Mouse (Mus musculus) kidney, embryonic 15.5 days (tissue): Measurements from ENCODE around the gene Trim47. TPM values are rescaled to one million over a fixed set of nuclear protein-coding genes. Genes with fewer than 3 reads are reported as not detected.

Source experiments
- polyA plus RNA-seq: library from polyadenylated mRNA; unstranded; fragments of >200 nt; fragmentation: Nextera tagmentation; extraction: Ambion mirVana; gene quantifications from 2 replicates; pipeline ENCODE4 v1.2.1, GENCODE M21; 2015

Trim47 gene
- polyA plus RNA-seq, 1 experiment from 2014 or later = 24.6 TPM

Other genes with a start within 250 kb of the Trim47 start
- gene Smim5, start 227.2 kb downstream of the Trim47 start, polyA plus RNA-seq = 3.9 and 4.1 TPM in 2 replicates
- 9.1 and 9.9 TPM in 2 replicates for gene Smim6, start 215.2 kb downstream of the Trim47 start, polyA plus RNA-seq
- 41.6 and 44.5 TPM in 2 replicates for gene Sap30bp, start 193.9 kb downstream of the Trim47 start, polyA plus RNA-seq
- 21.3 and 24.3 TPM in 2 replicates for gene Recql5, start 193.7 kb downstream of the Trim47 start, polyA plus RNA-seq
- 2.1 and 2.7 TPM in 2 replicates for gene Itgb4, start 152.5 kb downstream of the Trim47 start, polyA plus RNA-seq
- gene Galk1, start 114.5 kb downstream of the Trim47 start, polyA plus RNA-seq = 194 and 208 TPM in 2 replicates
- gene H3f3b, start 99.2 kb downstream of the Trim47 start, polyA plus RNA-seq = 1,673 and 1,817 TPM in 2 replicates
- gene Unk, start 96.9 kb downstream of the Trim47 start, polyA plus RNA-seq = 37.3 and 40.1 TPM in 2 replicates
- 1.3 and 1.5 TPM in 2 replicates for gene Unc13d, start 49.2 kb downstream of the Trim47 start, polyA plus RNA-seq
- 82.1 and 101 TPM in 2 replicates for gene Wbp2, start 40.2 kb downstream of the Trim47 start, polyA plus RNA-seq
- 4.5 and 5.4 TPM in 2 replicates for gene Trim65, start 3.9 kb upstream of the Trim47 start, polyA plus RNA-seq
- gene Mrpl38, start 11.7 kb upstream of the Trim47 start, polyA plus RNA-seq = 102 and 112 TPM in 2 replicates
- 37.4 and 41.4 TPM in 2 replicates for gene Fbf1, start 41.0 kb upstream of the Trim47 start, polyA plus RNA-seq
- 75.6 and 79.4 TPM in 2 replicates for gene Ten1, start 71.6 kb upstream of the Trim47 start, polyA plus RNA-seq
- gene Acox1, start 71.8 kb upstream of the Trim47 start, polyA plus RNA-seq = 32.6 and 35.9 TPM in 2 replicates
- gene Evpl, start 110.9 kb upstream of the Trim47 start, polyA plus RNA-seq = 2.8 and 2.9 TPM in 2 replicates
- 91.3 and 96.5 TPM in 2 replicates for gene Srp68, start 147.0 kb upstream of the Trim47 start, polyA plus RNA-seq
- 0.22 and 0.32 TPM in 2 replicates for gene Galr2, start 153.7 kb upstream of the Trim47 start, polyA plus RNA-seq
- gene Exoc7, start 180.0 kb upstream of the Trim47 start, polyA plus RNA-seq = 61.8 and 64.0 TPM in 2 replicates
- 2.9 TPM in 2 replicates for gene Foxj1, start 208.2 kb upstream of the Trim47 start, polyA plus RNA-seq